Mouse (Mus musculus): Measurements from ENCODE around the gene Dtx2.
"Not testable (repeated sequence)": the region's sequence is repeated elsewhere in the genome, so short reads cannot be mapped to it uniquely, and the experiment has no call there.

The Dtx2 gene

GRCm38 (mm10) chr5:136026859-136027258 is 32.3 kb downstream of the Dtx2 start:
- DNase-seq (ENCODE audit: low spot score in 2 of 2): no peak

- no peak for DNase-seq (ENCODE audit: low spot score in 2 of 2)
These were observed 33.2 kb downstream of the Dtx2 start for GRCm38 (mm10) chr5:136027612-136028311.

GRCm38 (mm10) chr5:136034868-136035267 is 40.3 kb downstream of the Dtx2 start:
- no peak for DNase-seq (ENCODE audit: low spot score in 2 of 2)

- no peak for DNase-seq (ENCODE audit: low spot score in 2 of 2)
These were observed 40.7 kb downstream of the Dtx2 start for GRCm38 (mm10) chr5:136035285-136035684.

GRCm38 (mm10) chr5:136036667-136037066 is 42.1 kb downstream of the Dtx2 start:
- no peak for DNase-seq (ENCODE audit: low spot score in 2 of 2)

- DNase-seq (ENCODE audit: low spot score in 2 of 2): no peak
These were observed 43.9 kb downstream of the Dtx2 start, which contains the start of gene Upk3b for GRCm38 (mm10) chr5:136038258-136039214. TSS of gene Upk3b (plus strand) at chr5:136038496.

GRCm38 (mm10) chr5:136040210-136040609 is 45.6 kb downstream of the Dtx2 start:
- DNase-seq (ENCODE audit: low spot score in 2 of 2): no peak

- DNase-seq (ENCODE audit: low spot score in 2 of 2): no peak
These were observed 46.7 kb downstream of the Dtx2 start for GRCm38 (mm10) chr5:136041260-136041659.

- no peak for DNase-seq (ENCODE audit: low spot score in 2 of 2)
These were observed 47.1 kb downstream of the Dtx2 start for GRCm38 (mm10) chr5:136041666-136042065.

- no peak for DNase-seq (ENCODE audit: low spot score in 2 of 2)
These were observed 50.3 kb downstream of the Dtx2 start for GRCm38 (mm10) chr5:136044865-136045264.

GRCm38 (mm10) chr5:136045408-136045807 is 50.8 kb downstream of the Dtx2 start:
- DNase-seq (ENCODE audit: low spot score in 2 of 2): no peak

GRCm38 (mm10) chr5:136045987-136046386 is 51.4 kb downstream of the Dtx2 start:
- DNase-seq (ENCODE audit: low spot score in 2 of 2): peak; percentile 51 to 66

GRCm38 (mm10) chr5:136048541-136048940 is 53.9 kb downstream of the Dtx2 start:
- not testable (repeated sequence) for DNase-seq (ENCODE audit: low spot score in 2 of 2)

- no peak for DNase-seq (ENCODE audit: low spot score in 2 of 2)
These were observed 55.3 kb downstream of the Dtx2 start for GRCm38 (mm10) chr5:136049926-136050325.

GRCm38 (mm10) chr5:136051231-136052085 is 56.9 kb downstream of the Dtx2 start:
- peak; percentile 47 to 53 for DNase-seq (ENCODE audit: low spot score in 2 of 2)

- DNase-seq (ENCODE audit: low spot score in 2 of 2): no peak
These were observed 58.5 kb downstream of the Dtx2 start for GRCm38 (mm10) chr5:136052861-136053655.

- DNase-seq (ENCODE audit: low spot score in 2 of 2): no peak
These were observed 59.9 kb downstream of the Dtx2 start, which contains the start of gene Upk3bl for GRCm38 (mm10) chr5:136054301-136055077. TSS of gene Upk3bl (plus strand) at chr5:136054492.

- DNase-seq (ENCODE audit: low spot score in 2 of 2): no peak
These were observed 61.5 kb downstream of the Dtx2 start for GRCm38 (mm10) chr5:136056062-136056461.

GRCm38 (mm10) chr5:136057085-136057484 is 62.5 kb downstream of the Dtx2 start:
- DNase-seq (ENCODE audit: low spot score in 2 of 2): no peak

GRCm38 (mm10) chr5:136061567-136061966 is 67.0 kb downstream of the Dtx2 start:
- DNase-seq (ENCODE audit: low spot score in 2 of 2): peak; percentile 55 to 71
